Mouse (Mus musculus): Measurements from ENCODE around the gene Dlx3. TPM values are rescaled to one million over a fixed set of nuclear protein-coding genes. Genes with fewer than 3 reads are reported as not detected.

Dlx3 gene
- polyA plus RNA-seq, 1 experiment from 2014 or later: 0.71 TPM

DNA sequence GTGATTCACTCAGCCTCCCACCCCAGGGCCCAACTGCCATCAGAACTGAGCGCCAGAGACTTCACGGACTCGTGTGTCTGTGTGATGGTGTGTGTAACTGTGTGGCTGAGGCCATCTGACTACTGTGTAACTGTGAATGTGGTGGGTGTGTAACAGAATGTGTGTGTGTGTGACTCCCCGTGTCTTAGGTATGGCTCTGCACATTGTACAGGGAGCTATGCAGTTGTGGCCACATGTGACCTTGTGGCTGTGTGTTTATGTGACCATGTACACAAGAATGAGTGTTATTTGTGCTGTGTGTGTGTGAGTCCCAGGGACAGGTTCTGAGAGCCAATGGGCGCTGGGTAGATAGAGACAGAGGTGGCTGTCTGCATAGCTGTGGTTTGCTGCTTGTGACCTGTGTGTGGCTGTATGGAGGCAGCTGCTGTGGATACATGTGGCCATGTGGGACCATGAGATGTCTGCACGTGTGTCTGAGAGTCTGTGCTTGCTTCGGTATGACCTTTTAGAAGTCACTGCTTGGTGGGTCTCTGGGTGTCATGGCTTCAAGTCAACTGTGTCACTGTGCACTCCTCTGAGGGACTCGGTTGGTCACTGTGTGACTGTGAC lies 39.9 kb downstream of the Dlx3 start:
- no peak overlapping the region for H3K4me2 ChIP-seq (ENCODE audit: low read depth, low read length)
- H3K9me3 ChIP-seq (ENCODE audit: control insufficient read depth, low read length): no peaks in the 10 kb centered on the region
- H3K4me1 ChIP-seq (ENCODE audit: control insufficient read depth, insufficient read depth, low read length): no peaks in the 10 kb centered on the region
- no peak overlapping the region for H3K27ac ChIP-seq (ENCODE audit: low read length)
- H3K36me3 ChIP-seq (ENCODE audit: control insufficient read depth, insufficient read depth, low read length): no peaks in the 10 kb centered on the region
- H3K27me3 ChIP-seq (replicated peaks; ENCODE audit: control insufficient read depth, insufficient read depth, low read length): no peaks in the 10 kb centered on the region
- ATAC-seq: no peak
- 80% methylated on average over 8 of the region's 8 CpGs for WGBS
- no peak overlapping the region for H3K4me3 ChIP-seq (ENCODE audit: low read length)
- no peak overlapping the region for H3K9ac ChIP-seq (ENCODE audit: low read depth, low read length)

DNA sequence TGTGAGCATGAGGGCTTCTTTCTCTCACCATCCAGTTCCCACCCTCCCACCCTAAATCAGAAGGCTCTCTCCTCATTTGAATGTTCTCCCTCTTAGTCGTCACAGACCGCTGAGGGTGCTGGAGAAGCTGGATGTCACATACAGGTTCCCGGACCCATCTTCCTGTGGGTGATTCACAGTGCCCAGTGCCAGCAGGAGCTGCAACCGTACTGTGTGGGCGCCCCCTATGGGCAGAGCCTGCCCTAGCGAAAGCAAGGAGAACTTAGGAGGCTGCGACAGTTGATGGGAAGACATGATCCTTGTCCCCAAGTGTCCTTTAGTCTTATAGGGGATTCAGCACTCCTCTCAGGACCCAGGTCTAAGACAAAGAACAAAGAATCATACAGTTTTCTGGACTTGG lies 40.8 kb downstream of the Dlx3 start:
- no peak for ATAC-seq
- WGBS: 55% methylated on average over 7 of the region's 7 CpGs
- Histone ChIP-seq H3K27ac (ENCODE audit: low read length) (no peak overlapping the region), H3K27me3 (replicated peaks; ENCODE audit: control insufficient read depth, insufficient read depth, low read length) (no peaks in the 10 kb centered on the region), H3K9me3 (ENCODE audit: control insufficient read depth, low read length) (no peaks in the 10 kb centered on the region), H3K4me3 (ENCODE audit: low read length) (no peak overlapping the region), H3K4me1 (ENCODE audit: control insufficient read depth, insufficient read depth, low read length) (no peaks in the 10 kb centered on the region), H3K9ac (ENCODE audit: low read depth, low read length) (no peak overlapping the region), H3K4me2 (ENCODE audit: low read depth, low read length) (no peak overlapping the region), H3K36me3 (ENCODE audit: control insufficient read depth, insufficient read depth, low read length) (no peaks in the 10 kb centered on the region)

DNA sequence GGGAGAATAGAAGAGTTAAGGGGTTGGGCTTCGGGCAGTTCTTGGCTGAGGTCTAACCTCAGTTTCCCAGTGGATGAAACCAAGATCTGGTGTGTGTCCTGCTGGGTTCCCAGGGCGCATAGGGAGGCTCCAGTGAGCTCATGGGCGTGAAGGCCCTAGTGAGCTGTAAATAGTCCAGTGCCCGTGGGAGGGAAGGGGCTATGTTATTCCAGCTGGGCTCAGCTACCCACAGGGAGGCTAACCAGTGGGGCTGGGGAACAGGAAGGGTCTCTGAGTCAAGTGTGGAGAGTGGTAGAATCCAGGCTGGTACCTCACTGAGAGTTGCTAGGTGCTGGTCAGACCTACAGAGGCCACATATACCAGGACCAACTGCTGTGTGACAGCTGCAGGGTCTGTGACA lies 41.8 kb downstream of the Dlx3 start:
- Histone ChIP-seq H3K9me3 (ENCODE audit: control insufficient read depth, low read length) (no peaks in the 10 kb centered on the region), H3K27me3 (replicated peaks; ENCODE audit: control insufficient read depth, insufficient read depth, low read length) (no peaks in the 10 kb centered on the region), H3K4me2 (ENCODE audit: low read depth, low read length) (no peak overlapping the region), H3K36me3 (ENCODE audit: control insufficient read depth, insufficient read depth, low read length) (no peaks in the 10 kb centered on the region), H3K27ac (ENCODE audit: low read length) (no peak overlapping the region), H3K9ac (ENCODE audit: low read depth, low read length) (no peak overlapping the region), H3K4me1 (ENCODE audit: control insufficient read depth, insufficient read depth, low read length) (no peaks in the 10 kb centered on the region), H3K4me3 (ENCODE audit: low read length) (no peak overlapping the region)
- 71% methylated on average over 4 of the region's 4 CpGs for WGBS
- no peak for ATAC-seq

DNA sequence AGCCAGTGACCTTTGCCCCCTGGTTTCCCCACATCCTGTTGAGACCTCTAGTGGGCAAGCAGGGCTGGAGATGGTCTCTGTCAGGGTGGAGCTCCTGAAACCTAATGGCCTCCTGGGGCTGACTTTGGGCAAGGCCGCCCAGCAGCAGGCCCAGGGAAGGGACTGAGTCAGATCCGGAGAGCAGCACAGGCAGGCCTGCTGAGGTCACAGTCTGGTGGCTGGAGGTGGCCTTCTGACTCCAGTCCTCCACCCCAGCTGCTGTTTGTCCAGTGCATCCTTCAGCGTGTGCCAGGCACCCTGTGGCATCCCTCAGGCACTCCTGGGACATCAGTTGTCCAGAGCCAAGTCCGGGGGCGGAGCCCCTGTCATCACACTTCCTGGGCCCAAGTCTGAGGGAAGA lies 45.9 kb downstream of the Dlx3 start:
- Histone ChIP-seq H3K36me3 (ENCODE audit: control insufficient read depth, insufficient read depth, low read length) (no peaks in the 10 kb centered on the region), H3K4me3 (ENCODE audit: low read length) (no peak overlapping the region), H3K4me2 (ENCODE audit: low read depth, low read length) (no peak overlapping the region), H3K9ac (ENCODE audit: low read depth, low read length) (no peak overlapping the region), H3K9me3 (ENCODE audit: control insufficient read depth, low read length) (no peaks in the 10 kb centered on the region), H3K4me1 (ENCODE audit: control insufficient read depth, insufficient read depth, low read length) (no peaks in the 10 kb centered on the region), H3K27me3 (replicated peaks; ENCODE audit: control insufficient read depth, insufficient read depth, low read length) (no peaks in the 10 kb centered on the region), H3K27ac (ENCODE audit: low read length) (no peak overlapping the region)
- 79% methylated on average over 5 of the region's 5 CpGs for WGBS
- ATAC-seq: no peak

Other genes with a start within 250 kb of the Dlx3 start
- 890 and 1,013 TPM in 2 replicates for gene Col1a1, start 183.9 kb upstream of the Dlx3 start, polyA plus RNA-seq (2015; fragmentation: Nextera tagmentation; extraction: Ambion mirVana)
- gene Hils1, start 152.5 kb upstream of the Dlx3 start, polyA plus RNA-seq (2015; fragmentation: Nextera tagmentation; extraction: Ambion mirVana): not detected in 2 replicates
- gene Sgca, start 143.8 kb upstream of the Dlx3 start, polyA plus RNA-seq (2015; fragmentation: Nextera tagmentation; extraction: Ambion mirVana): 0.26 and 0.36 TPM in 2 replicates
- 5.2 and 5.6 TPM in 2 replicates for gene Ppp1r9b, start 129.1 kb upstream of the Dlx3 start, polyA plus RNA-seq (2015; fragmentation: Nextera tagmentation; extraction: Ambion mirVana)
- 13.2 and 13.6 TPM in 2 replicates for gene Samd14, start 110.2 kb upstream of the Dlx3 start, polyA plus RNA-seq (2015; fragmentation: Nextera tagmentation; extraction: Ambion mirVana)
- 42.2 and 48.2 TPM in 2 replicates for gene Pdk2, start 78.8 kb upstream of the Dlx3 start, polyA plus RNA-seq (2015; fragmentation: Nextera tagmentation; extraction: Ambion mirVana)
- gene Itga3, start 43.3 kb upstream of the Dlx3 start, polyA plus RNA-seq (2015; fragmentation: Nextera tagmentation; extraction: Ambion mirVana): 35.7 and 39.9 TPM in 2 replicates
- 0.11 and 0.12 TPM in 2 replicates for gene Dlx4, start 26.1 kb downstream of the Dlx3 start, polyA plus RNA-seq (2015; fragmentation: Nextera tagmentation; extraction: Ambion mirVana)
- gene Tac4, start 141.4 kb downstream of the Dlx3 start, polyA plus RNA-seq (2015; fragmentation: Nextera tagmentation; extraction: Ambion mirVana): not detected in 2 replicates
- gene Kat7, start 190.1 kb downstream of the Dlx3 start, polyA plus RNA-seq (2015; fragmentation: Nextera tagmentation; extraction: Ambion mirVana): 61.1 and 64.5 TPM in 2 replicates
- gene Fam117a, start 216.9 kb downstream of the Dlx3 start, polyA plus RNA-seq (2015; fragmentation: Nextera tagmentation; extraction: Ambion mirVana): 8.3 and 8.8 TPM in 2 replicates

All from intestine, embryonic 16.5 days (tissue).